Mouse (Mus musculus) brown adipose tissue, adult 24 weeks (tissue): Measurements from ENCODE around the gene Fancc. TPM values are rescaled to one million over a fixed set of nuclear protein-coding genes. Genes with fewer than 3 reads are reported as not detected.
A peak's percentile ranks its signal among the peaks of the same experiment; 100 is the strongest.
"Not testable (repeated sequence)": the region's sequence is repeated elsewhere in the genome, so short reads cannot be mapped to it uniquely, and the experiment has no call there.

Experiments
- H3K27ac ChIP-seq: fragments of 200-500 bp; replicated peaks from 2 replicates; pipeline ENCODE4 v1.5.1; 2012; ENCODE audit warnings: low read depth, mild to moderate bottlenecking, low read length
- H3K4me1 ChIP-seq: fragments of 200-500 bp; 2 replicates; pipeline ENCODE4 v1.6.1; 2012; ENCODE audit warnings: low read length, mixed read lengths; ENCODE audit not compliant: control insufficient read depth, insufficient read depth, insufficient read length
- H3K4me3 ChIP-seq: fragments of 200-500 bp; 2 replicates; pipeline ENCODE4 v1.5.1; 2012; ENCODE audit warnings: low read depth, mild to moderate bottlenecking, low read length, moderate library complexity; ENCODE audit not compliant: insufficient read depth
- polyA plus RNA-seq: library from polyadenylated mRNA; stranded (reverse); fragments of >200 nt; gene quantifications from 2 replicates; pipeline ENCODE4 v1.2.4, GENCODE M21; 2012; ENCODE audit not compliant: missing spikeins, insufficient read depth, insufficient read length

Fancc gene
- polyA plus RNA-seq, 1 experiment, result 4.0 TPM

DNA sequence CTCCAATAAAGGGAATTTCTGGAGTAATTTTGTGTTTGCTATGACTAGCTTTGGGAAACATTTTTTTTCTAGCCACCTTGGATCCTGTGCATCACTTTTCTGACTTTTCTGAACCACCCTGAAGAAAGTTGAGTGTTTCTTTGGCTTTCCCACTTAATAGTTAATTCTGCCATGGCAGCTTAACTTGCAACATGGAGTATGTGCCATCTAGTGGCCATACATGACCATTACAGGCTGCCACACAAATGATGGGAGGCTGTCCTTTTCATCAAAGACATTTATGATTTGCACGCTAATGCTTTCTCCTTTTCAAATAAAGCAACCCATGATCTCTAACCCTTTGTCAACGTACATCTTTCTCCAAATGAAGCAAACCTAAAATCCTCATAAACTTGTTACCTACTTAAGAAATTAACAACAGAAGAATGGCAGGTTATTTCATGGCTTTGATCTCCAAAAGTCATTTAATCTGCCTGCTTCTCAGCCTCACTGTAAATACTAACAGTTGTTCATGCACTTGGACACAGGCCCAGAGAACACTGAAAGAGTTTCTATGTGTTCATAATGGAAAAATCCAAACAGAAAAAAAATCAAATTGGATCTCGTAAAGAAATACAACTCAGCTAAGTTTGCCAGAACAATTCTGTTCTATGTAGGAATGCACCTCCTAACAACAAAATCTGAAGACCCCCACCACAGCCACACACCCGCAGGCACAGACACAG, 164.3 kb downstream of the Fancc start:
- Histone ChIP-seq H3K27ac (no peak overlapping the region), H3K4me3 (no peak overlapping the region), H3K4me1 (no peaks in the 10 kb centered on the region)

GRCm38 (mm10) chr13:63331379-63331778, 165.7 kb downstream of the Fancc start:
- H3K4me3 ChIP-seq, result no peak overlapping the region
- no peak overlapping the region for H3K27ac ChIP-seq
- H3K4me1 ChIP-seq, result no peaks in the 10 kb centered on the region

DNA sequence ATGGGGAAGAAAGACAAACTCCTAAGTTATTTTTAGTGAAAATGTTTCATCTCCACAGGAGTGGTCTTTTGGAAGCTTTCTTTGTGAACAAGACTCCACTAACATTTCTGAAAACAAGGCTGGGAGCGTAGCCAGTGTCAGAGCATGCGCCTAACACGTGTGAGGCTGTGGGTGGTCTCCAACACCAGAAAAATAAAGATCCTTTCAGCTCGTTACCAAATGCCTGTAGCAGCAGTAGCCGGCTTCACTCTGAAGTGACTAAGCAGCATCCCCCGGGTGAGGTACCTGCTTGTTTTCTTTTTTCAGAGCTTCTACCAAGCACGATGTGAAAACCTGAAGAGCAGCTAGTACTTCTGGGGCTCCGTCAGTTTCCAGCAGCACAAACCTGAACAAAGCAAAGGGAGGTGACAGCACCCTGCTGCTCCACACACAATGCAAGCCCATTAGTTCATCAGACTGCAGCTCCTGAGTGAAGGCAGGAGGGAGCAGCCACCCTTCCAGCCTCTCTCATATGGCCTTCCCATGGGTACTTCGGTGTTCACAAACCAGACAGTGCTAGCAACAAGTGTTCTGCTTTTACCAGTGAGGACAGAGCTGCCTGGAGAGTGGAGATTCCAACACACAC, 166.7 kb downstream of the Fancc start:
- H3K4me3 ChIP-seq, result no peak overlapping the region
- no peak overlapping the region for H3K27ac ChIP-seq
- no peaks in the 10 kb centered on the region for H3K4me1 ChIP-seq

DNA sequence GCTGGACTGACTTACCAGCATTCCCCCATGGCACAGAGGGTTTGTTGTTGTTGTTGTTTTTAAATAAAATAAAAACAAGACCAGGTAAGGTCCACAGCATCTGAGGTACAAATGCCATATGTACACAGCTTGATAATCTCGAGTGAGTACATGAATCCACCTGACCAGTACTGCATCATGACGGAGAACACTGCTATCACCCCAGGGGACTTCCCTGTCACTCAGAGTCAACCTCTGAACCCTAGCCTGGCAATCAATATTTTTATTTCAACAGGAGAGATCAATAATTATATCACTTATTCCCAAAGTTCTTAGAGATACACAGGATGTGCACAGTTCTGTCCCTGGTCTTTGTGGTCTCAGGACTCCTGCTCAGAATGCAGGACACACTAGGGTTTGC, 171.1 kb downstream of the Fancc start:
- H3K4me3 ChIP-seq, result no peak overlapping the region
- peaks cover 15% of the 10 kb centered on the region for H3K4me1 ChIP-seq
- no peak overlapping the region for H3K27ac ChIP-seq

DNA sequence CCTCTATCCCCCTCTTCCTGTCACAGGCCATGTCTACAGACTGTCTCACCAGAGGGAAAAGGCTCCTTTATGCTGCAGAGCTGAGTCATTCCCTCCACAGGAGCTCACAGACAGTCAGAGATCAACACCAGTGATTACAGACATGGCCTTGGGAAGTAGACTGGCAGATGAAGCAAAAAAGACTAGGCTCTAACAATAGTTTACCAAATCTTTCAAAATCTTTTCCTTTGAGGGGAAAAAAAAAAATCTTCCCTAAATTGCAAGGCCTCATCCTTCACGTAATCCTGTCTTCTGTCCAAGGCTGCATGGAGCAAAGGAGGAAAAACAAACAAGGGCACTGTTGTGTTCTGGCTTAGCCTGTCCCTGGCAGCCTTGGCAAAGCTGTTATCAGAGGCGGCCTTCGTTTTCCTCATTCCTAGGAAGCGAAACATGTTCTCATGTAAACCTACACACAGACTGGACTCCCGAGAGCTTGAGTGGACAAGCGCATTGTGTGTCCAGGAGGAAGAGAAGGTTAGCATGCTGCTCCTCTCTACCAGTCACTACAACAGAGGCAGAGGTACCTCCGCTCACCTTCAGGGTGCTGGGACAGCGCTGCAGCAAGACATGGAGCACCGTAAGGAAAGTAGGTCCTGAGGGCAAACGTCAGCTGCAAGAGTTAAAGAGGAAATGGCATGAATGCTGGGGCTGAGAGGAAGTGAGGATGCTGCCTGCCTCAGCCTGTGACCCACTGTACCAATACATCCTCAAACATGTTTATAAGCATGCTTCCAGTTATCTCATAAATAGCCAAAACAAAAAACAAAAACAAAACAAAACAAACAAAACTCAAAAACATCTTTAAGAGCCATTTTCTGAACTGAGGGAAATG, 171.9 kb downstream of the Fancc start:
- H3K27ac ChIP-seq, result no peak overlapping the region; the same call in 1 of the 2 replicates
- H3K4me1 ChIP-seq, result peaks cover 15% of the 10 kb centered on the region
- H3K4me3 ChIP-seq, result no peak overlapping the region

- H3K4me3 ChIP-seq, result no peak overlapping the region
- H3K4me1 ChIP-seq, result peaks cover 15% of the 10 kb centered on the region
- H3K27ac ChIP-seq, result 0 out of 2 replicates have a peak overlapping the region, but pooled peaks have one; percentile 77
Observed at GRCm38 (mm10) chr13:63324311-63324710, 172.8 kb downstream of the Fancc start.

DNA sequence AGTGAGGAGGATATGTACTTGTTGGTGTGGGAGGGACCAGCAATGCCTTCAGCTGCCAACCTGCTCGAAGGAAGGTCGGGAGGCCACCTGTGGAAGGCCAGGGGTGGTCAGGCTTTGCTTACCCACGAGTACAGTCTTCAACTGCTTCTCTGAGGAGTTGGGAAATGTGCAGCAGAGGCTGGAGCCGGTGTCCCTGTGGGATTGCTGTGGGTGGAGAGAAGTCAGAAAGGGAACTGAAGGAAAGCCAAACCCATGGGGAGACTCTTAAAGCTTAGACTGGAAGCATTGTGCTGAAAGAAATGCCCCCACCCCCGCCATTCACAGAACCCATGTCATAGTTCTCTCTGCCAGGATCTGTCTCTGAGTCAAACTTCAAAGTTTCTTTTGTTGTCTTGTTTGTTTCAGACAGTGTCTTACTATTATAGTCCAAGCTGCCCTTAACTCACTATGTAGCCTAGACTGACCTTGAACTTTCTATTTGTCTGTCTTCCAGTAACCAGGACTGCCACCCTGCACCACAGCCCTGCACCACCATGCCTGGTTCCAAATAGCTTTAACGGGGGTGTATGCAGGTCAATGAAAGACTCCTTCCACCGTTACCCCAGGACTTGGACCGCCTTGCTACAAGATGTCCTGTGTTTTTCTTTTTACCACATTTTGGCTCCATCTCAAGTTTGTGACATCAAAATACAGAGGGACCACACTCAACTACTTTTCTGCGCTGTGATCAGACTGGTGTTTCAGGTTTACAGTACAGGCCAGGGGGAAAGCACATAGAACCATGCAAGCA, 173.6 kb downstream of the Fancc start:
- H3K27ac ChIP-seq, result peak overlapping the region; percentile 77
- peaks cover 15% of the 10 kb centered on the region for H3K4me1 ChIP-seq
- no peak overlapping the region for H3K4me3 ChIP-seq

DNA sequence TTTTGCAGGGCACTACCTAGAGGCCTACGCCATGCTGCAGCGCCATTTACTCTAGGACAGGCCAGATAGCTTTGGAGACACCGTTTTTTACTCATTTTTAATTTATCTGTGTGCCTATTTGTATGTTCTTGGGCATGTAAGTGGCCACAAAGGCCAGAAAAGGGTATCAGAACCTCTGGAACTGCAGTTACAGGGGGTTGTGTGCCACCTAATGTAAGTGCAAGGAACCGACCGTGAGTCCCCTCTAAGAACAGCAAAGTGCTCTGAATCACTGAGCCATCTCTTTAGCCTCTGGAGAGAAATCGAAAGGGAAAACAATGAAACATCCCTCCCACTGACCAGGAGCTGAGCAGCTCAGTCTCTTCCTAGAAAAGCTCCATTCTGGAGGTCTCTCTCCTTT, 174.3 kb downstream of the Fancc start:
- H3K27ac ChIP-seq, result no peak overlapping the region
- no peak overlapping the region for H3K4me3 ChIP-seq
- H3K4me1 ChIP-seq, result peaks cover 15% of the 10 kb centered on the region

- Histone ChIP-seq H3K4me1 (peaks cover 15% of the 10 kb centered on the region), H3K27ac (no peak overlapping the region), H3K4me3 (no peak overlapping the region)
Observed at GRCm38 (mm10) chr13:63321689-63322088, 175.4 kb downstream of the Fancc start.

DNA sequence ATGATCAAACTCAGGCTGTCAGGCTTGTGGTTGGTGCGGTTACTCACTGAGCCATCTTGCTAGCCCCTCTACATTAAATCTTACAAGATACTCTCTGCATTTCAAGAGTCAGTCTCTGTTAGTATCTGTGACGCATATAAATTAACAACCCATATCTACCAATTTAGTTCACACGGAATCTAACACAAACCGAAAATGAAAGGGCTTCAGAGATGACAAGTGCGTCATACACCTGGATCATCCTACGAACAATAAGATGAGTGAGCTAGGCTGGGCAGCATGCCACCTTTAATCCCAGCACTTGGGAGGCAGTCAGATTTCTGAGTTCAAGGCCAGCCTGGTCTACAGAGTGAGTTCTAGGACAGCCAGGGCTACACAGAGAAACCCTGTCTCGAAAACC, 177.3 kb downstream of the Fancc start:
- Histone ChIP-seq H3K4me1 (peaks cover 15% of the 10 kb centered on the region), H3K27ac (no peak overlapping the region), H3K4me3 (no peak overlapping the region)

GRCm38 (mm10) chr13:63317681-63318104, 179.4 kb downstream of the Fancc start:
- H3K4me3 ChIP-seq, result no peak overlapping the region
- no peaks in the 10 kb centered on the region for H3K4me1 ChIP-seq
- H3K27ac ChIP-seq, result no peak overlapping the region

GRCm38 (mm10) chr13:63316407-63316806, 180.7 kb downstream of the Fancc start:
- Histone ChIP-seq H3K27ac (no peak overlapping the region), H3K4me3 (no peak overlapping the region), H3K4me1 (no peaks in the 10 kb centered on the region)

GRCm38 (mm10) chr13:63315777-63316176, 181.3 kb downstream of the Fancc start:
- H3K27ac ChIP-seq, result no peak overlapping the region
- no peak overlapping the region for H3K4me3 ChIP-seq
- H3K4me1 ChIP-seq, result no peaks in the 10 kb centered on the region

- not testable (repeated sequence) for H3K4me1 ChIP-seq, H3K27ac ChIP-seq, H3K4me3 ChIP-seq
Observed at GRCm38 (mm10) chr13:63315111-63315510, 182.0 kb downstream of the Fancc start.

- Histone ChIP-seq H3K4me3 (no peak overlapping the region), H3K4me1 (no peaks in the 10 kb centered on the region), H3K27ac (no peak overlapping the region)
Observed at GRCm38 (mm10) chr13:63314608-63314920, 182.5 kb downstream of the Fancc start.
